Mouse (Mus musculus) midbrain, embryonic 12.5 days (tissue): Measurements from ENCODE around the gene Stx7. TPM values are rescaled to one million over a fixed set of nuclear protein-coding genes. Genes with fewer than 3 reads are reported as not detected.

ENCODE experiments used
- ATAC-seq: fragments of 200-750 bp; cut with Nextera tagmentation; 2 replicates; pipeline ENCODE4 v1.8.0; 2017; ENCODE audit warnings: low read depth, moderate TSS enrichment, moderate library complexity; ENCODE audit not compliant: low FRiP score
- H3K27ac ChIP-seq: fragments of 300-500 bp; sonication (generic); replicated peaks from 2 replicates; pipeline ENCODE4 v1.5.1; 2016; ENCODE audit warnings: mild to moderate bottlenecking
- H3K27me3 ChIP-seq: fragments of 300-500 bp; sonication (generic); 2 replicates; pipeline ENCODE4 v1.6.1; 2016; ENCODE audit warnings: mild to moderate bottlenecking
- H3K36me3 ChIP-seq: fragments of 300-500 bp; sonication (generic); 2 replicates; pipeline ENCODE4 v1.6.1; 2016
- H3K4me1 ChIP-seq: fragments of 300-500 bp; sonication (generic); 2 replicates; pipeline ENCODE4 v1.6.1; 2016
- H3K4me2 ChIP-seq: fragments of 300-500 bp; sonication (generic); replicated peaks from 2 replicates; pipeline ENCODE4 v1.6.1; 2016; ENCODE audit warnings: mild to moderate bottlenecking, moderate library complexity
- H3K4me3 ChIP-seq: fragments of 300-500 bp; sonication (generic); 2 replicates; pipeline ENCODE4 v1.5.1; 2016; ENCODE audit warnings: mild to moderate bottlenecking
- H3K9ac ChIP-seq: fragments of 300-500 bp; sonication (generic); replicated peaks from 2 replicates; pipeline ENCODE4 v1.6.1; 2016; ENCODE audit warnings: mild to moderate bottlenecking, moderate library complexity
- H3K9me3 ChIP-seq: fragments of 300-500 bp; sonication (generic); 2 replicates; pipeline ENCODE4 v1.6.1; 2016; ENCODE audit warnings: mild to moderate bottlenecking
- WGBS: fragments of 180-500 bp; shearing (Covaris S2); methylation state at CpG from one replicate; pipeline ENCODE4 v1.1.7; 2016; 5-methylcytosine and 5-hydroxymethylcytosine counted together
- polyA plus RNA-seq: library from polyadenylated mRNA; unstranded; fragments of >200 nt; fragmentation: Nextera tagmentation; extraction: Ambion mirVana; gene quantifications from 2 replicates; pipeline ENCODE4 v1.2.1, GENCODE M21; 2016

Stx7 gene
- polyA plus RNA-seq, 1 experiment from 2014 or later, result 113 TPM

DNA sequence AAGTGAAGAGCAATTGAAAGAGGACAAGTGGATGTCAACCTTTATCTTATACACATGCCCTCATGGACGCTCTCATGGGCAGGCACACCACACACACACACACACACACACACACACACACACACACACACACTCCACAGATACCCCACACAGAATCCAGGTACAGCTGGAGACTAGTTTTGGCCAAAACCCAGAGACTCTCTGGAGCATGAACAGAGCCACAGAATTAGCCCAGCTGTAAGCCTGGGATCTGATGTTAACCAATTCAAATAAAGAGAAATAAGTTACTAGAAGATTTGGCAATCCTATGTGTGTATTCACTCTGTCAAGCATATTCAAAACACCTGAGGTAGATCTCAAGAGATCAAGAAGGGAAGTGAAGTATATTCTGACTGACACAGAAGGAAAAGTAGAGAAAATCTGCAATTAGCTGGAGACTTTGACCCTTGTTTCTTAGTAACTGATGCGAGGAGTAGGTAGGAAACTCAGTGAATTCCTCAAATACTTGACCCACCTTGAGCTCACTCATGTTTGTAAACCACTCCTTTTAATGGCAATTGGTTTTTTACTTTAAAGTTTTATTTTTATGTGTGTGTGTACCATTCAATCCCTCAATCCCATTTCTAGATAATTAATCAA lies 10.4 kb upstream of the Stx7 start:
- Histone ChIP-seq H3K9me3 (no peaks in the 10 kb centered on the region), H3K36me3 (no peaks in the 10 kb centered on the region), H3K4me2 (no peak overlapping the region), H3K9ac (no peak overlapping the region), H3K4me1 (no peaks in the 10 kb centered on the region), H3K27ac (no peak overlapping the region), H3K4me3 (no peak overlapping the region), H3K27me3 (no peaks in the 10 kb centered on the region)
- ATAC-seq, result no peak
- 96% methylated on average over 2 of the region's 2 CpGs for WGBS

DNA sequence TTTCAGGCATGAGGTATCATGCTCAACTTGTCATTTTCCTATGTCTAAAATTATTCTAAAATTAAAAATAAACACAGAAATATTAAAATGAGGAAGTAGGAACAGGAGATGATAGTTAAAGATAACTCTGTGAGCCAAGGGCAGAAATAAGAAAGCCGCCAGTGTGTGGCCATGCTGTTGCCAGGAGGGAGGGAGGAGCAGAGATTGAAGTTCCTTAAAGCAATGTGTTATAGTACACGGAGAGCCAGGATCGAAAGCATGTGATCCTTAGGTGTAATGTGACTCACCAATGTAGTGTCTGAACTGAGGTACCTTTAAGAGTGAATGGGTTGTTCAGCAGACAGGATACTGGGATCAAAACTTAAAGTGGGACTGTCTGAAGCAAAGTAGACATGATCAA lies 6.4 kb upstream of the Stx7 start:
- Histone ChIP-seq H3K36me3 (no peaks in the 10 kb centered on the region), H3K9me3 (no peaks in the 10 kb centered on the region), H3K4me3 (no peak overlapping the region), H3K9ac (no peak overlapping the region), H3K4me1 (no peaks in the 10 kb centered on the region), H3K4me2 (no peak overlapping the region), H3K27ac (no peak overlapping the region), H3K27me3 (no peaks in the 10 kb centered on the region)
- no peak for ATAC-seq
- WGBS, result 90% methylated on average over 3 of the region's 3 CpGs

DNA sequence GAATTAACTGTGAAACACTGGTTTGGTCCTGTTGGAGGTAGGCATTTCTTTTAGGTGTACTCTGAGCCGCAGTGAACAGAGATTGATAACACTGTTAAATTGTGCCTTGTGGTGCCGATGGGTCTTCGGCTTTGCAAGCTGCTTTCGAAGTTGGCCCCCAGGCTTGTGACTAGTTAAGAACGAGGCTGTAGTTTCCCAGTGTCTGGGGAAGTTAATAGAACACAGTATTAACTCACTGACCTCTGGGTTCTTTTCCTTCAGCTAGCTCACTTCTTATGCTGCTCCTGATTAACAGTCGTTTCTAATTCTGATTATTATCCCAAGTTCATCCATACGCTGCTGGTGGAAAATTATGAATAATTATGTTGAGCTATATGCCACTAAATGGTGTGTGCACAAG lies 984 bp downstream of the Stx7 start:
- no peak for ATAC-seq
- Histone ChIP-seq H3K36me3 (no peaks in the 10 kb centered on the region), H3K27ac (no peak overlapping the region), H3K4me3 (peak overlapping the region; percentile 84), H3K4me1 (peaks cover 5% of the 10 kb centered on the region; the same call in 1 of the 2 replicates), H3K9ac (no peak overlapping the region; the same call in 1 of the 2 replicates), H3K27me3 (no peaks in the 10 kb centered on the region), H3K4me2 (peak overlapping the region; percentile 62), H3K9me3 (no peaks in the 10 kb centered on the region)
- 61% methylated on average over 7 of the region's 7 CpGs for WGBS

DNA sequence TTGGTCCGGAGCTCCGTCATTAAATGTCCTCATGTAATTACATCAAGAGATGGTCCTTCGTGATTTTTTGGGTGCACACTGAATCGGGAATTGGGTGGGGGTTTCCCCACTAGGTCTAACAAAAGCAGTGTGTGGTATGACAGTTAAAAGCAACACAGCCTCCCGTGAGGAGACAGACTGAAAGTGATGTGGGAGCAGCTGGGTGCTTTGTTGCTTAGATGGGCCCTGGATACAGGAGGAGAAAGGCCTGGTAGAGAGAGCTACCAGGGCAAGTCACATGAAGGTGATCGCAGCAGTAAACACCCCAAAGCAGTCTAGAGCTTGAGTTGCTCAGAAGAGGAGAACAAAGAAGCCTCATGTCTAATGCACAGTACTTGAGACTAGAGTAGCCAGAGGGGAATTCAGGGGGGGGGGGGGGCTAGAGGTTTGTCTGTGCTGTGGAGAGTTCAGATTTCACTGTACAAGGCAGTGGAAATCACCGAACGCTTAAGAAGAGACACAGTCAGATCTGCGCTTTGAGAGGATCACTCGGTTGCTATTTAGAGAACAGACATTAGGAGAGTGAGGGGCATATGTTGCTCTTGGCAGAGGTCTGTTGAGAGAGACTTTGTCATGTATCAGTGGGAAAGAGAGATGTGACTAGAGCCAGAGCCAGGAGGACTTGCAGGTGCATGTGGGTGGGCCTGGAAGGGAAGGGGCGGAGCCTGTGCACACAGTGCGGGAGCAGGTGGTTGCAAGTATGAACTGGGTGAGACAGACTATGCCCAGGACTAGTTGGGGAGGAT lies 9.6 kb downstream of the Stx7 start:
- ATAC-seq, result no peak
- H3K4me1 ChIP-seq, result no peaks in the 10 kb centered on the region
- 95% methylated on average over 12 of the region's 12 CpGs for WGBS
- peaks cover 39% of the 10 kb centered on the region for H3K36me3 ChIP-seq
- no peaks in the 10 kb centered on the region for H3K9me3 ChIP-seq
- H3K27me3 ChIP-seq, result no peaks in the 10 kb centered on the region
- H3K4me2 ChIP-seq, result no peak overlapping the region
- no peak overlapping the region for H3K9ac ChIP-seq
- no peak overlapping the region for H3K4me3 ChIP-seq
- H3K27ac ChIP-seq, result no peak overlapping the region

GRCm38 (mm10) chr10:24159575-24159974 lies 10.5 kb downstream of the Stx7 start:
- Histone ChIP-seq H3K27ac (no peak overlapping the region), H3K9ac (no peak overlapping the region), H3K9me3 (no peaks in the 10 kb centered on the region), H3K4me1 (peaks cover 7% of the 10 kb centered on the region; the same call in 1 of the 2 replicates), H3K36me3 (peaks cover 39% of the 10 kb centered on the region), H3K4me3 (no peak overlapping the region), H3K27me3 (no peaks in the 10 kb centered on the region), H3K4me2 (no peak overlapping the region)
- WGBS, result 80% methylated on average over 5 of the region's 5 CpGs
- no peak for ATAC-seq

DNA sequence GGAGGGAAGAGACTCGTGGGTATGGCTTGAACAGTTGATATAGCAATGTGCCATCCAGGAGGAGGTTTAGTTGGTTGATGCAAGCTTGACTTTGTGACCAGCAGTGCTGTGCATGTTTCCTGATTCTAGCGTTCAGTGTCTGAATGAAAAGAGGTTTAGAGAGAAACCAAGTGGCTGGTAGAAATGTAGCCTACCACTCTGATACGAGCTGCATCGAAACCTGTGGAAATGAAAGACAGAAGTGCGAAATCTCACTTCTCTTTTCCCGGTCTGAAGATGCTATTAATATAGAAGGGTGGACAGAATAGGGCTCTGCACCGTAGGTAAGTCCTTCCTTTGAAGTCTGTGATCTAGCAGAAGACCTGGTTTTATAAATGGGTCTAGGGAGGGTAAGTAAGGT lies 11.2 kb downstream of the Stx7 start:
- no peaks in the 10 kb centered on the region for H3K9me3 ChIP-seq
- ATAC-seq, result no peak
- WGBS, result 91% methylated on average over 7 of the region's 7 CpGs
- peaks cover 39% of the 10 kb centered on the region for H3K36me3 ChIP-seq
- no peak overlapping the region for H3K9ac ChIP-seq
- peaks cover 12% of the 10 kb centered on the region; the same call in 1 of the 2 replicates for H3K4me1 ChIP-seq
- H3K4me3 ChIP-seq, result no peak overlapping the region
- H3K4me2 ChIP-seq, result no peak overlapping the region
- H3K27ac ChIP-seq, result no peak overlapping the region
- no peaks in the 10 kb centered on the region for H3K27me3 ChIP-seq

- no peak overlapping the region for H3K27ac ChIP-seq
- H3K9me3 ChIP-seq, result no peaks in the 10 kb centered on the region
- no peak; the same call in 1 of the 2 replicates for ATAC-seq
- peaks cover 16% of the 10 kb centered on the region; the same call in 1 of the 2 replicates for H3K4me1 ChIP-seq
- H3K4me3 ChIP-seq, result no peak overlapping the region
- 47% methylated on average over 11 of the region's 11 CpGs for WGBS
- no peak overlapping the region for H3K4me2 ChIP-seq
- H3K36me3 ChIP-seq, result 0 out of 2 replicates have a peak, but pooled peaks cover 3% of the 10 kb centered on the region
- H3K9ac ChIP-seq, result no peak overlapping the region
- no peaks in the 10 kb centered on the region for H3K27me3 ChIP-seq
These were observed 15.2 kb downstream of the Stx7 start for GRCm38 (mm10) chr10:24164137-24164908.

GRCm38 (mm10) chr10:24164909-24165304 lies 15.8 kb downstream of the Stx7 start:
- Histone ChIP-seq H3K4me1 (peaks cover 16% of the 10 kb centered on the region; the same call in 1 of the 2 replicates), H3K27ac (no peak overlapping the region), H3K27me3 (no peaks in the 10 kb centered on the region), H3K4me3 (no peak overlapping the region), H3K9ac (no peak overlapping the region), H3K36me3 (no peaks in the 10 kb centered on the region), H3K4me2 (no peak overlapping the region), H3K9me3 (no peaks in the 10 kb centered on the region)
- ATAC-seq, result no peak
- 60% methylated on average over 6 of the region's 6 CpGs for WGBS

DNA sequence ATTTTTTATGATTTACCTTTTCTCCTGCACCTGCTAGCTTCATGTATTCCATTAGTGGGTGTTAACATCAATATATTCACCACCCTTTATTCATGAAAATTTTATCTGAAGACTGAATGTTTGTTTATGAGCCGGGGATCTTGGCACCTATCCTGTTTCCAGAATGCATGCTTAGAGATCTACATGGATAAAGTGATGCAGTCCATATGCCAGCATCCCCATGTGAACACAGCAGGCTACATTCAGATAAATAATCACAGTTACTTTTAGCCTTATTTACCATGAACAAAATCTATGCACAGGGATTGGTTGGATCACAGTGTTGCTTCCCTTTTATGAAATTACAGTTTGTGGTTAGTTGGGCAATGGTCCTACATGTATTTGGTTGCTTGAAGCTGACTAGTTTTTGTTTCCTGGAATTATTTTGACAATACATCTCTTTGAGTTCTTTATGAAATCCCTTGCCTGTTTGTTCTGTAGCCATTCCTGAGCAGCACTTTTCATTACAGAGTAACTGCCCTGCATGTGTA lies 16.5 kb downstream of the Stx7 start:
- Histone ChIP-seq H3K4me3 (no peak overlapping the region), H3K27ac (no peak overlapping the region), H3K4me2 (no peak overlapping the region), H3K9ac (no peak overlapping the region), H3K9me3 (no peaks in the 10 kb centered on the region), H3K27me3 (no peaks in the 10 kb centered on the region), H3K36me3 (no peaks in the 10 kb centered on the region), H3K4me1 (peaks cover 16% of the 10 kb centered on the region; the same call in 1 of the 2 replicates)
- WGBS, result 81% methylated on average over 1 of the region's 1 CpGs
- ATAC-seq, result no peak

GRCm38 (mm10) chr10:24167978-24168583 lies 19.0 kb downstream of the Stx7 start:
- no peaks in the 10 kb centered on the region for H3K9me3 ChIP-seq
- peaks cover 16% of the 10 kb centered on the region; the same call in 1 of the 2 replicates for H3K4me1 ChIP-seq
- H3K27ac ChIP-seq, result no peak overlapping the region
- H3K9ac ChIP-seq, result no peak overlapping the region
- no peaks in the 10 kb centered on the region for H3K27me3 ChIP-seq
- ATAC-seq, result no peak
- H3K36me3 ChIP-seq, result no peaks in the 10 kb centered on the region
- 90% methylated on average over 11 of the region's 11 CpGs for WGBS
- H3K4me3 ChIP-seq, result no peak overlapping the region
- no peak overlapping the region for H3K4me2 ChIP-seq

DNA sequence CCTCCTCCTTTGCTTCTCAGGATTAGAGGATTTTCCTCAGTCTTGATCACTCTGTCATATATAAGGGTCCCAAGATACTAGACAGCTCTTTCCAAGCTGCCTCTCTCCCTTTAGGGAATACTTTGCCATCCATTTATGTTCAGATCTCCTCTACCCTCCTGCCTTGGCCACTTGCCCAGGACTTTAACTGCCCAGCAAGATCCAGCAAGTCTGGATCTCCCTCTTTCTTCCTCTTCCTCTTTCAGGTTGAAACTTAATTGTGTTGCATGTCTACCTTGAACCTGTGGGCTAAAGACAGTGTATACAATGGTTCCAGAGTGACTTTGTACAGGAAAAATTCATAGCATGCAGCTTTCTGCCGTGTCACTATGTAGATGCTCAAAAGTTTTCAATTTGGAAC lies 19.8 kb downstream of the Stx7 start:
- Histone ChIP-seq H3K4me2 (no peak overlapping the region), H3K9ac (no peak overlapping the region), H3K4me1 (peaks cover 15% of the 10 kb centered on the region; the same call in 1 of the 2 replicates), H3K27ac (no peak overlapping the region), H3K27me3 (no peaks in the 10 kb centered on the region), H3K36me3 (no peaks in the 10 kb centered on the region), H3K9me3 (no peaks in the 10 kb centered on the region), H3K4me3 (no peak overlapping the region)
- ATAC-seq, result no peak
- 88% methylated on average over 1 of the region's 1 CpGs for WGBS
